In the genomic region with DNA sequence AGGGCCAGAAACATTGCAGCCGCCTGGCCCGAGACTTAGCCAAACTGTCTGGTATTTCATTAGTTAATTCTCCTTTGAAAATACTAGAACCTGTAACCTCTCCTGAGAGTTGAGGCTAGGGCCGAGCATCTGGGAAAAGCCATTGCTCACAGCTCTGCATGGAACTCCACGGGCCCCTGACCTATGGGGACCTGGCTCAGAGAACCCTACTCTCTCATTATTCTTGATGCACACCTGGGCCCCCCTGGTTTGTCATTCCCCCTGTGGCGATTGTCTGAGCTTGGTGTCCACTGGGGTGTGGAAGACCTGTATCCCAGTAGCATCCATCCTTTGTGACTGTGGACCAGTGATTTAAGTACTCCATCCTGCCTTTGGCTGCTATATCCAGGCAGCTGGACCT, we compare ENCODE assay signal across 12 mouse cellular contexts. TPM values are rescaled to one million over a fixed set of nuclear protein-coding genes. Genes with fewer than 3 reads are reported as not detected.
"Had no signal": no experiment of that assay in that cellular context is flagged by ENCODE, and none has a peak within 500 bp of the region (broad histone marks: within the 10 kb centered on the region; RNA-seq: fewer than 3 reads in every experiment).

No protein-coding gene starts in this region.

- H3K4me2 ChIP-seq: limb, embryonic 15.5 days; neural tube, embryonic 12.5 days had no signal

- DNase-seq: kidney, adult 8-10 months; kidney, postnatal 25 days; lung, adult 18-20 months; thymus, adult 2 months; thymus, postnatal 36 days had no signal

- H3K27me3 ChIP-seq: limb, embryonic 15.5 days; midbrain, embryonic 13.5 days; neural tube, embryonic 12.5 days had no signal

- H3K36me3 ChIP-seq: limb, embryonic 15.5 days; midbrain, embryonic 13.5 days; neural tube, embryonic 12.5 days had no signal

- H3K9me3 ChIP-seq: limb, embryonic 15.5 days; midbrain, embryonic 13.5 days; neural tube, embryonic 12.5 days had no signal

- H3K27ac ChIP-seq: left cerebral cortex, adult 2 months; limb, embryonic 15.5 days; midbrain, embryonic 13.5 days; neural tube, embryonic 12.5 days had no signal

- H3K4me1 ChIP-seq: limb, embryonic 15.5 days had no signal

- ATAC-seq: intestine, postnatal 0 days; midbrain, embryonic 13.5 days had no signal

- H3K9ac ChIP-seq: limb, embryonic 15.5 days; midbrain, embryonic 13.5 days; neural tube, embryonic 12.5 days had no signal

- H3K4me3 ChIP-seq: left cerebral cortex, adult 2 months; limb, embryonic 15.5 days; midbrain, embryonic 13.5 days; myocyte; neural tube, embryonic 12.5 days had no signal

RNA-seq across cellular contexts. Expression of gene Plpp7, which starts 44.0 kb away (rescaled TPM):
- total RNA-seq: neutrophil, adult 5-6 weeks had no signal
